Mouse (Mus musculus): Measurements from ENCODE around the gene Calm3. TPM values are rescaled to one million over a fixed set of nuclear protein-coding genes. Genes with fewer than 3 reads are reported as not detected.

Gene Calm3
- polyA plus RNA-seq, 1 experiment from 2014 or later, result 201 TPM

DNA sequence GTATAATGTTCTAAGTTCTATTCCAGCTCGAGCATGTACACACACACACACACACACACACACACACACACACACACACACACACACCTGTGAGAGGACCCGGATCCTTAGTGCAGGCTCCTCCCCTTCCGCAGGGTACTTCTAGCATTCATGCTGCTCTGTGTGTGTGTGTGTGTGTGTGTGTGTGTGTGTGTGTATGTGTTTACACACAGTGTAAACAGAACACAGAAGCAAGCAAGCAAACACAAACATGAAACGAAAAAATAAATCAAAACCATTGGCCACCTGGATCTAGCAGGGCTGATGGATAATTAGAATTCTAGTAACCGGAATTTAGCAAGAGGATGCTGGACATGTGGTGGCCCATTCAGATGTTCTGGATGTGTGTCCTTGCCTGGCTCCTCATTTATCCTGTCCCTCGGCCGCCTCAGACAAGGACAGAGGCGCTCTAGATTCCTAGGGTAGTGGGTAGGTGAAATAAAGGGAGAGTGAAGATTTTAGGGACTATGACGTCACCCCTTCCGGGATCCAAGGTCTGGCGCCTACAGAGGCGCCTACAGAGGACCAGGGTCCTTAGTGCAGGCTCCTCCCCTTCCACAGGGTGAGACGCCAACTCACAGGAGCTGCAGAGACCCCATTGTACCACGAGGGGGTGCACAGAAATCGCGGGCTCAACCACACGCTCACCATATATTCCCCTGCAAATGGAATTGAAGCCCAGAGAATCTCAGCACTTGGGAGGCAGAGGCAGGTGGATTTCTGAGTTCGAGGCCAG lies 27.1 kb upstream of the Calm3 start:
- Histone ChIP-seq H3K27ac (replicated peaks; ENCODE audit: low read depth, low read length) (no peak overlapping the region), H3K4me1 (ENCODE audit: control insufficient read depth, insufficient read depth, low read length) (peaks cover 23% of the 10 kb centered on the region), H3K4me2 (ENCODE audit: low read depth, severe bottlenecking) (no peak overlapping the region), H3K9me3 (ENCODE audit: control insufficient read depth, low read length) (no peaks in the 10 kb centered on the region), H3K27me3 (ENCODE audit: control insufficient read depth, insufficient read depth, low read length) (peaks cover 38% of the 10 kb centered on the region), H3K9ac (ENCODE audit: low read length) (no peak overlapping the region), H3K36me3 (ENCODE audit: control insufficient read depth, insufficient read depth, low read length) (no peaks in the 10 kb centered on the region), H3K4me3 (ENCODE audit: low read depth, low read length) (no peak overlapping the region)
- ATAC-seq (ENCODE audit: insufficient number of reproducible peaks, low FRiP score, low TSS enrichment, low read depth), result peak; percentile 70
- peak; percentile 91 for DNase-seq (ENCODE audit: low spot score)
- WGBS, result 27% methylated on average over 18 of the region's 18 CpGs

GRCm38 (mm10) chr7:16949908-16950841 lies 26.3 kb upstream of the Calm3 start:
- H3K36me3 ChIP-seq (ENCODE audit: control insufficient read depth, insufficient read depth, low read length), result no peaks in the 10 kb centered on the region
- no peaks in the 10 kb centered on the region for H3K9me3 ChIP-seq (ENCODE audit: control insufficient read depth, low read length)
- peak; percentile 91 for DNase-seq (ENCODE audit: low spot score)
- H3K27ac ChIP-seq (replicated peaks; ENCODE audit: low read depth, low read length), result no peak overlapping the region
- peaks cover 27% of the 10 kb centered on the region for H3K4me1 ChIP-seq (ENCODE audit: control insufficient read depth, insufficient read depth, low read length)
- H3K4me2 ChIP-seq (ENCODE audit: low read depth, severe bottlenecking), result peak overlapping the region; percentile 51
- peak overlapping the region; percentile 31; the same call in 1 of the 2 replicates for H3K9ac ChIP-seq (ENCODE audit: low read length)
- H3K27me3 ChIP-seq (ENCODE audit: control insufficient read depth, insufficient read depth, low read length), result peaks cover 46% of the 10 kb centered on the region
- peak; percentile 57 for ATAC-seq (ENCODE audit: insufficient number of reproducible peaks, low FRiP score, low TSS enrichment, low read depth)
- peak overlapping the region; percentile 14; the same call in 1 of the 2 replicates for H3K4me3 ChIP-seq (ENCODE audit: low read depth, low read length)
- 12% methylated on average over 29 of the region's 29 CpGs for whole genome bisulfite sequencing

- H3K9ac ChIP-seq (ENCODE audit: low read length), result no peak overlapping the region
- no peaks in the 10 kb centered on the region for H3K36me3 ChIP-seq (ENCODE audit: control insufficient read depth, insufficient read depth, low read length)
- 49% methylated on average over 8 of the region's 8 CpGs for WGBS
- no peaks in the 10 kb centered on the region for H3K9me3 ChIP-seq (ENCODE audit: control insufficient read depth, low read length)
- ATAC-seq (ENCODE audit: insufficient number of reproducible peaks, low FRiP score, low TSS enrichment, low read depth) (no peak), DNase-seq (ENCODE audit: low spot score) (no peak)
- no peak overlapping the region for H3K4me2 ChIP-seq (ENCODE audit: low read depth, severe bottlenecking)
- H3K4me1 ChIP-seq (ENCODE audit: control insufficient read depth, insufficient read depth, low read length), result peaks cover 33% of the 10 kb centered on the region
- no peak overlapping the region for H3K4me3 ChIP-seq (ENCODE audit: low read depth, low read length)
- no peak overlapping the region for H3K27ac ChIP-seq (replicated peaks; ENCODE audit: low read depth, low read length)
- peaks cover 50% of the 10 kb centered on the region for H3K27me3 ChIP-seq (ENCODE audit: control insufficient read depth, insufficient read depth, low read length)
Measured at GRCm38 (mm10) chr7:16948923-16949458, 25.1 kb upstream of the Calm3 start.

DNA sequence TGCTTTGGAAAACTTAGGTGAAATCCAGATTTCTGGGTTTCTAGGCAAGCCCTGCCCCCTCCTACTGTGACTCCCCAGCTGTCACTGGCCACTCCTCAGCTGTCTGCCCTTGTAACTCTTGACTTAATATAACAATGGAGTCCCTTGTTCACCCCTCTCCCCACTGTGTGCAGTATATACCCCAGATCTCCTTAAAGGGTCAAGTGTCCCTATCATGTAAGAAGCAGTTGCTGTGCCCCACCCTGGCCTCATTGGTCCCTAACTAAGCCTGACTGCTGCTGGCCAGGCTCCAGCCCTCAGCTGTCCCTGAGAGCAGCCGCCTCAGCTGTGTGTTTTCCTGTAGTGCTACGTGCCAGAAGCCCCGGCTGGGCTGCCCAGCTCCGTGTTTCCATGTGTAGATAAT lies 24.0 kb upstream of the Calm3 start:
- Histone ChIP-seq H3K27me3 (ENCODE audit: control insufficient read depth, insufficient read depth, low read length) (peaks cover 50% of the 10 kb centered on the region), H3K4me2 (ENCODE audit: low read depth, severe bottlenecking) (peak overlapping the region; percentile 58; the same call in 1 of the 2 replicates), H3K9me3 (ENCODE audit: control insufficient read depth, low read length) (no peaks in the 10 kb centered on the region), H3K27ac (replicated peaks; ENCODE audit: low read depth, low read length) (no peak overlapping the region), H3K4me1 (ENCODE audit: control insufficient read depth, insufficient read depth, low read length) (peaks cover 36% of the 10 kb centered on the region), H3K9ac (ENCODE audit: low read length) (no peak overlapping the region), H3K4me3 (ENCODE audit: low read depth, low read length) (no peak overlapping the region), H3K36me3 (ENCODE audit: control insufficient read depth, insufficient read depth, low read length) (no peaks in the 10 kb centered on the region)
- DNase-seq (ENCODE audit: low spot score) (peak; percentile 43), ATAC-seq (ENCODE audit: insufficient number of reproducible peaks, low FRiP score, low TSS enrichment, low read depth) (no peak)
- WGBS, result 14% methylated on average over 4 of the region's 4 CpGs

- ATAC-seq (ENCODE audit: insufficient number of reproducible peaks, low FRiP score, low TSS enrichment, low read depth) (no peak), DNase-seq (ENCODE audit: low spot score) (no peak)
- Histone ChIP-seq H3K36me3 (ENCODE audit: control insufficient read depth, insufficient read depth, low read length) (no peaks in the 10 kb centered on the region), H3K27ac (replicated peaks; ENCODE audit: low read depth, low read length) (no peak overlapping the region), H3K9me3 (ENCODE audit: control insufficient read depth, low read length) (no peaks in the 10 kb centered on the region), H3K4me3 (ENCODE audit: low read depth, low read length) (peak overlapping the region; percentile 33), H3K4me2 (ENCODE audit: low read depth, severe bottlenecking) (peak overlapping the region; percentile 58), H3K4me1 (ENCODE audit: control insufficient read depth, insufficient read depth, low read length) (peaks cover 36% of the 10 kb centered on the region), H3K9ac (ENCODE audit: low read length) (no peak overlapping the region), H3K27me3 (ENCODE audit: control insufficient read depth, insufficient read depth, low read length) (peaks cover 50% of the 10 kb centered on the region)
- WGBS, result 18% methylated on average over 21 of the region's 22 CpGs
Measured at GRCm38 (mm10) chr7:16947349-16947895, 23.5 kb upstream of the Calm3 start.

- DNase-seq (ENCODE audit: low spot score) (no peak), ATAC-seq (ENCODE audit: insufficient number of reproducible peaks, low FRiP score, low TSS enrichment, low read depth) (no peak)
- WGBS, result 2% methylated on average over 46 of the region's 53 CpGs
- H3K4me2 ChIP-seq (ENCODE audit: low read depth, severe bottlenecking), result peak overlapping the region; percentile 58
- H3K9me3 ChIP-seq (ENCODE audit: control insufficient read depth, low read length), result no peaks in the 10 kb centered on the region
- peak overlapping the region; percentile 53 for H3K9ac ChIP-seq (ENCODE audit: low read length)
- peaks cover 36% of the 10 kb centered on the region for H3K4me1 ChIP-seq (ENCODE audit: control insufficient read depth, insufficient read depth, low read length)
- peak overlapping the region; percentile 33 for H3K4me3 ChIP-seq (ENCODE audit: low read depth, low read length)
- no peaks in the 10 kb centered on the region for H3K36me3 ChIP-seq (ENCODE audit: control insufficient read depth, insufficient read depth, low read length)
- no peak overlapping the region for H3K27ac ChIP-seq (replicated peaks; ENCODE audit: low read depth, low read length)
- peaks cover 50% of the 10 kb centered on the region for H3K27me3 ChIP-seq (ENCODE audit: control insufficient read depth, insufficient read depth, low read length)
Measured at GRCm38 (mm10) chr7:16946441-16947348, 22.8 kb upstream of the Calm3 start.

DNA sequence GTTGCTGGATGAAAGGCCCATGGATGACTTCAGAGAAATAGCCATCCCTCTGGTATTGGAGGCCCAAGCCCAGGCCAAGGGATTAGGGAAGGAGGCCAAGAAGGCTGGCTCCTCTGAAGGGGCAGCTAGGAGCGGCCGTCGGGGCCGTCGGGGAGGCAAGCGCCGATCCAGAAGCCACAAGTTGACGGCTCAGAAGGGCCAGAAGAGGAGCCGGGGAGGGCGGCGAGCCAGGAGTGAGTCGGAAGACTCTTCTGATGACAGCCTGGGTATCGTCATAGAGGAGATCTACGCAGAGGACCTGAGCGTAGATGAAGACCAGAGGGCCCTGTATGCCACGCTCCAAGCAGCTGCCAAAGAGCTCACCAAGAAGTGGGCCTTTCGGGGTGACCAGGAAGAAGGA lies 21.5 kb upstream of the Calm3 start:
- Histone ChIP-seq H3K9ac (ENCODE audit: low read length) (no peak overlapping the region), H3K9me3 (ENCODE audit: control insufficient read depth, low read length) (no peaks in the 10 kb centered on the region), H3K36me3 (ENCODE audit: control insufficient read depth, insufficient read depth, low read length) (no peaks in the 10 kb centered on the region), H3K4me1 (ENCODE audit: control insufficient read depth, insufficient read depth, low read length) (peaks cover 39% of the 10 kb centered on the region), H3K4me2 (ENCODE audit: low read depth, severe bottlenecking) (peak overlapping the region; percentile 87), H3K4me3 (ENCODE audit: low read depth, low read length) (peak overlapping the region; percentile 61), H3K27ac (replicated peaks; ENCODE audit: low read depth, low read length) (no peak overlapping the region), H3K27me3 (ENCODE audit: control insufficient read depth, insufficient read depth, low read length) (peaks cover 50% of the 10 kb centered on the region)
- ATAC-seq (ENCODE audit: insufficient number of reproducible peaks, low FRiP score, low TSS enrichment, low read depth) (no peak), DNase-seq (ENCODE audit: low spot score) (peak; percentile 45)
- 12% methylated on average over 17 of the region's 17 CpGs for WGBS
